Mouse (Mus musculus) Muller cell, postnatal 12 days (primary cell): ENCODE results near the gene Sgpp2.

Experiments
- DNase-seq: peaks from one replicate; pipeline ENCODE4 v3.0.0-alpha.2; 2015; ENCODE audit errors: inconsistent ontology term

Sgpp2 gene

GRCm38 (mm10) chr1:78310021-78310752 is at the start of gene Sgpp2:
Sgpp2 (plus strand) TSS chr1:78310345.
- peak; percentile 17 for DNase-seq

- DNase-seq, result no peak
These were observed 42.6 kb upstream of the Sgpp2 start for GRCm38 (mm10) chr1:78267519-78267918.

GRCm38 (mm10) chr1:78272915-78273314 is 37.2 kb upstream of the Sgpp2 start:
- DNase-seq, result no peak

- DNase-seq, result no peak
These were observed 31.0 kb upstream of the Sgpp2 start for GRCm38 (mm10) chr1:78279128-78279527.

- no peak for DNase-seq
These were observed 17.7 kb upstream of the Sgpp2 start for GRCm38 (mm10) chr1:78292397-78292796.

GRCm38 (mm10) chr1:78299670-78300225 is 10.4 kb upstream of the Sgpp2 start:
- no peak for DNase-seq

- DNase-seq, result no peak
These were observed 1.5 kb upstream of the Sgpp2 start for GRCm38 (mm10) chr1:78308688-78309087.

- DNase-seq, result no peak
These were observed 865 bp upstream of the Sgpp2 start for GRCm38 (mm10) chr1:78309280-78309679.

GRCm38 (mm10) chr1:78310861-78311341 is 756 bp downstream of the Sgpp2 start:
- DNase-seq, result peak; percentile 29

- DNase-seq, result no peak
These were observed 1.3 kb downstream of the Sgpp2 start for GRCm38 (mm10) chr1:78311482-78311881.

- DNase-seq, result no peak
These were observed 2.8 kb downstream of the Sgpp2 start for GRCm38 (mm10) chr1:78312917-78313316.

- no peak for DNase-seq
These were observed 3.8 kb downstream of the Sgpp2 start for GRCm38 (mm10) chr1:78313961-78314360.

- no peak for DNase-seq
These were observed 8.1 kb downstream of the Sgpp2 start for GRCm38 (mm10) chr1:78318089-78318760.

GRCm38 (mm10) chr1:78320291-78320690 is 10.1 kb downstream of the Sgpp2 start:
- no peak for DNase-seq

GRCm38 (mm10) chr1:78322098-78322778 is 12.1 kb downstream of the Sgpp2 start:
- DNase-seq, result no peak

- no peak for DNase-seq
These were observed 12.7 kb downstream of the Sgpp2 start for GRCm38 (mm10) chr1:78322844-78323243.

GRCm38 (mm10) chr1:78324044-78324443 is 13.9 kb downstream of the Sgpp2 start:
- DNase-seq, result no peak

GRCm38 (mm10) chr1:78325851-78326250 is 15.7 kb downstream of the Sgpp2 start:
- no peak for DNase-seq

GRCm38 (mm10) chr1:78328646-78329045 is 18.5 kb downstream of the Sgpp2 start:
- no peak for DNase-seq

- no peak for DNase-seq
These were observed 19.7 kb downstream of the Sgpp2 start for GRCm38 (mm10) chr1:78329861-78330260.

GRCm38 (mm10) chr1:78330620-78331158 is 20.5 kb downstream of the Sgpp2 start:
- no peak for DNase-seq

GRCm38 (mm10) chr1:78337726-78338125 is 27.6 kb downstream of the Sgpp2 start:
- no peak for DNase-seq
